Mouse (Mus musculus) MEL (cell line): ENCODE results near the gene Gusb. TPM values are rescaled to one million over a fixed set of nuclear protein-coding genes. Genes with fewer than 3 reads are reported as not detected.
A peak's percentile ranks its signal among the peaks of the same experiment; 100 is the strongest.

ENCODE experiments used
- DNase-seq: peaks from one replicate; pipeline ENCODE4 v3.0.0; 2011; ENCODE audit warnings: low read depth, low spot score
- H3K27ac ChIP-seq: 2 replicates; pipeline ENCODE4 v1.5.1; 2012; ENCODE audit warnings: low read depth, mild to moderate bottlenecking, control low read depth, low read length, moderate library complexity; ENCODE audit not compliant: control insufficient read depth
- H3K27me3 ChIP-seq, 2 experiments: fragments of 150-350 bp in 1 of 2; sonication (generic) in 1 of 2; 2 replicates each; pipeline ENCODE4 v1.6.1; 2012; ENCODE audit warnings: low read length in 2 of 2, mild to moderate bottlenecking in 2 of 2, improper control_type of control experiment in 1 of 2, moderate library complexity in 1 of 2; ENCODE audit not compliant: insufficient read depth in 2 of 2, control insufficient read depth in 1 of 2
- H3K36me3 ChIP-seq, 2 experiments: 2 replicates each; pipeline ENCODE4 v1.6.1; 2012 to 2014; ENCODE audit warnings: low read length in 2 of 2, improper control_type of control experiment in 1 of 2, inconsistent platforms in 1 of 2, mild to moderate bottlenecking in 1 of 2; ENCODE audit not compliant: insufficient read depth in 2 of 2, control insufficient read depth in 1 of 2
- H3K4me1 ChIP-seq, 2 experiments: fragments of 150-350 bp in 1 of 2; sonication (generic) in 1 of 2; 2 replicates each; pipeline ENCODE4 v1.6.1; 2012; ENCODE audit warnings: low read length in 2 of 2, improper control_type of control experiment in 1 of 2, mild to moderate bottlenecking in 1 of 2; ENCODE audit not compliant: insufficient read depth in 2 of 2, control insufficient read depth in 1 of 2
- H3K4me3 ChIP-seq, 2 experiments: fragments of 150-350 bp in 1 of 2; sonication (generic) in 1 of 2; 2 replicates each; pipeline ENCODE4 v1.5.1; 2012; ENCODE audit warnings: low read depth in 2 of 2, low read length in 2 of 2, mild to moderate bottlenecking in 2 of 2, moderate library complexity in 2 of 2, control low read depth in 1 of 2, improper control_type of control experiment in 1 of 2; ENCODE audit not compliant: control insufficient read depth in 1 of 2, insufficient read depth in 1 of 2
- H3K79me2 ChIP-seq: 2 replicates; pipeline ENCODE4 v1.6.1; 2012; ENCODE audit warnings: mild to moderate bottlenecking, low read length, moderate library complexity; ENCODE audit not compliant: control insufficient read depth, poor library complexity, insufficient read depth
- H3K9ac ChIP-seq: 2 replicates; pipeline ENCODE4 v1.6.1; 2012; ENCODE audit warnings: low read depth, mild to moderate bottlenecking, control low read depth, low read length, moderate library complexity; ENCODE audit not compliant: control insufficient read depth, poor library complexity, severe bottlenecking
- H3K9me3 ChIP-seq: fragments of 150-350 bp; sonication (generic); replicated peaks from 2 replicates; pipeline ENCODE4 v1.6.1; 2012; ENCODE audit warnings: mild to moderate bottlenecking, low read length, improper control_type of control experiment, moderate library complexity; ENCODE audit not compliant: insufficient read depth
- BHLHE40 ChIP-seq: IDR thresholded peaks from 2 replicates; pipeline ENCODE4 v1.6.1; 2012; ENCODE audit warnings: low read depth, mild to moderate bottlenecking, inconsistent platforms, low read length, improper control_type of control experiment, borderline replicate concordance
- CHD1 ChIP-seq: IDR thresholded peaks from 2 replicates; pipeline ENCODE4 v1.6.1; 2012; ENCODE audit warnings: low read depth, mild to moderate bottlenecking, inconsistent platforms, low read length, improper control_type of control experiment
- CHD2 ChIP-seq: IDR thresholded peaks from 2 replicates; pipeline ENCODE4 v1.6.1; 2011; ENCODE audit warnings: low read length, improper control_type of control experiment
- CTCF ChIP-seq, 3 experiments: IDR thresholded peaks in 2 of 3; conservative IDR thresholded peaks in 1 of 3; 2 replicates each; pipeline ENCODE4 v1.5.1; 2011 to 2012; ENCODE audit warnings: low read length in 3 of 3, low read depth in 2 of 3, mild to moderate bottlenecking in 2 of 3, improper control_type of control experiment in 1 of 3, inconsistent platforms in 1 of 3, mixed read lengths in 1 of 3, moderate library complexity in 1 of 3; ENCODE audit not compliant: control insufficient read depth in 1 of 3, insufficient read depth in 1 of 3, poor library complexity in 1 of 3, severe bottlenecking in 1 of 3
- E2F4 ChIP-seq: IDR thresholded peaks from 2 replicates; pipeline ENCODE4 v1.6.1; 2011; ENCODE audit warnings: low read depth, low read length, improper control_type of control experiment, borderline replicate concordance
- ELF1 ChIP-seq: IDR thresholded peaks from 2 replicates; pipeline ENCODE4 v1.6.1; 2014; ENCODE audit warnings: low read depth, mild to moderate bottlenecking, inconsistent platforms, low read length, improper control_type of control experiment, moderate library complexity
- ETS1 ChIP-seq: IDR thresholded peaks from 2 replicates; pipeline ENCODE4 v1.6.1; 2012; ENCODE audit warnings: low read depth, mild to moderate bottlenecking, inconsistent platforms, low read length, improper control_type of control experiment, moderate library complexity
- GABPA ChIP-seq: IDR thresholded peaks from 2 replicates; pipeline ENCODE4 v1.6.1; 2012; ENCODE audit warnings: low read depth, mild to moderate bottlenecking, inconsistent platforms, low read length, improper control_type of control experiment, moderate library complexity
- GATA1 ChIP-seq: IDR thresholded peaks from 2 replicates; pipeline ENCODE4 v1.6.1; 2011; ENCODE audit warnings: low read depth, low read length, improper control_type of control experiment
- JUND ChIP-seq: IDR thresholded peaks from 2 replicates; pipeline ENCODE4 v1.6.1; 2011; ENCODE audit warnings: low read depth, mild to moderate bottlenecking, improper control_type of control experiment, low read length
- KAT2A ChIP-seq: conservative IDR thresholded peaks from 2 replicates; pipeline ENCODE4 v1.6.1; 2012; ENCODE audit warnings: low read depth, low read length, improper control_type of control experiment, inconsistent platforms
- MAX ChIP-seq: IDR thresholded peaks from 2 replicates; pipeline ENCODE4 v1.6.1; 2011; ENCODE audit warnings: low read length, improper control_type of control experiment
- MAZ ChIP-seq: IDR thresholded peaks from 2 replicates; pipeline ENCODE4 v1.6.1; 2012; ENCODE audit warnings: low read depth, mild to moderate bottlenecking, inconsistent platforms, low read length, improper control_type of control experiment
- MEF2A ChIP-seq: IDR thresholded peaks from 2 replicates; pipeline ENCODE4 v1.6.1; 2014; ENCODE audit warnings: low read depth, mild to moderate bottlenecking, inconsistent platforms, low read length, improper control_type of control experiment; ENCODE audit not compliant: poor library complexity, insufficient replicate concordance, severe bottlenecking; ENCODE audit errors: extremely low read depth
- MYB ChIP-seq: IDR thresholded peaks from 2 replicates; pipeline ENCODE4 v1.6.1; 2011; ENCODE audit warnings: mild to moderate bottlenecking, low read depth, low read length, improper control_type of control experiment
- NELFE ChIP-seq: IDR thresholded peaks from 2 replicates; pipeline ENCODE4 v1.6.1; 2011; ENCODE audit warnings: low read depth, low read length, improper control_type of control experiment
- NRF1 ChIP-seq: IDR thresholded peaks from 2 replicates; pipeline ENCODE4 v1.6.1; 2014; ENCODE audit warnings: low read depth, mild to moderate bottlenecking, inconsistent platforms, low read length, improper control_type of control experiment, moderate library complexity; ENCODE audit not compliant: poor library complexity, insufficient read depth, severe bottlenecking
- POLR2A ChIP-seq, 2 experiments: IDR thresholded peaks; 2 replicates each; pipeline ENCODE4 v1.6.1; 2011 to 2012; ENCODE audit warnings: low read length in 2 of 2, mild to moderate bottlenecking in 2 of 2, control low read depth in 1 of 2, improper control_type of control experiment in 1 of 2, low read depth in 1 of 2, moderate library complexity in 1 of 2; ENCODE audit not compliant: control insufficient read depth in 1 of 2, insufficient read depth in 1 of 2, poor library complexity in 1 of 2
- POLR2AphosphoS2 ChIP-seq: IDR thresholded peaks from 2 replicates; pipeline ENCODE4 v1.6.1; 2011; ENCODE audit warnings: low read length, improper control_type of control experiment
- POLR2AphosphoS5 ChIP-seq: IDR thresholded peaks from 2 replicates; pipeline ENCODE4 v1.6.1; 2012; ENCODE audit warnings: low read depth, borderline replicate concordance, mild to moderate bottlenecking, inconsistent platforms, low read length, moderate library complexity, mixed read lengths
- RAD21 ChIP-seq: IDR thresholded peaks from 2 replicates; pipeline ENCODE4 v1.6.1; 2011; ENCODE audit warnings: mild to moderate bottlenecking, low read depth, low read length, improper control_type of control experiment
- RCOR1 ChIP-seq: IDR thresholded peaks from 2 replicates; pipeline ENCODE4 v1.6.1; 2012; ENCODE audit warnings: low read depth, mild to moderate bottlenecking, inconsistent platforms, low read length, improper control_type of control experiment
- SIN3A ChIP-seq: IDR thresholded peaks from 2 replicates; pipeline ENCODE4 v1.6.1; 2012; ENCODE audit warnings: low read length, improper control_type of control experiment, inconsistent platforms
- SMC3 ChIP-seq: IDR thresholded peaks from 2 replicates; pipeline ENCODE4 v1.6.1; 2011; ENCODE audit warnings: low read depth, low read length, improper control_type of control experiment
- TAL1 ChIP-seq: IDR thresholded peaks from 2 replicates; pipeline ENCODE4 v1.6.1; 2012; ENCODE audit warnings: mild to moderate bottlenecking, inconsistent platforms, low read length, moderate library complexity, mixed read lengths
- TBP ChIP-seq: IDR thresholded peaks from 2 replicates; pipeline ENCODE4 v1.8.0; 2011; ENCODE audit warnings: low read depth, low read length, improper control_type of control experiment
- TCF12 ChIP-seq: IDR thresholded peaks from 2 replicates; pipeline ENCODE4 v1.6.1; 2014; ENCODE audit warnings: low read depth, mild to moderate bottlenecking, inconsistent platforms, low read length, improper control_type of control experiment, moderate library complexity
- USF1 ChIP-seq: IDR thresholded peaks from 2 replicates; pipeline ENCODE4 v1.6.1; 2014; ENCODE audit warnings: low read depth, mild to moderate bottlenecking, inconsistent platforms, low read length, improper control_type of control experiment, moderate library complexity
- USF2 ChIP-seq, 2 experiments: IDR thresholded peaks; 2 replicates each; pipeline ENCODE4 v1.6.1; 2011 to 2012; ENCODE audit warnings: improper control_type of control experiment in 2 of 2, low read length in 2 of 2, borderline replicate concordance in 1 of 2, inconsistent platforms in 1 of 2, low read depth in 1 of 2, mild to moderate bottlenecking in 1 of 2; ENCODE audit not compliant: insufficient read depth in 1 of 2
- ZC3H11A ChIP-seq: IDR thresholded peaks from 2 replicates; pipeline ENCODE4 v1.6.1; 2012; ENCODE audit warnings: low read depth, mild to moderate bottlenecking, inconsistent platforms, low read length, improper control_type of control experiment
- ZKSCAN1 ChIP-seq: IDR thresholded peaks from 2 replicates; pipeline ENCODE4 v1.6.1; 2012; ENCODE audit warnings: low read depth, mild to moderate bottlenecking, inconsistent platforms, low read length, improper control_type of control experiment, moderate library complexity
- ZMIZ1 ChIP-seq: IDR thresholded peaks from 2 replicates; pipeline ENCODE4 v1.6.1; 2012; ENCODE audit warnings: low read depth, mild to moderate bottlenecking, inconsistent platforms, low read length, improper control_type of control experiment, moderate library complexity
- polyA plus RNA-seq, 2 experiments: library from polyadenylated mRNA; stranded (reverse) in 1 of 2; unstranded in 1 of 2; fragments of >175 nt in 1 of 2; fragments of >200 nt in 1 of 2; gene quantifications; 2 replicates each; pipeline versions ENCODE4 v1.2.1 to v1.2.4; 2012; ENCODE audit warnings: low replicate concordance in 2 of 2, low read depth in 1 of 2; ENCODE audit not compliant: insufficient read length in 2 of 2, insufficient read depth in 1 of 2, missing spikeins in 1 of 2
- total RNA-seq: library from RNA; depleted of rRNA; stranded (reverse); fragments of 300-350 nt; gene quantifications from 2 replicates; pipeline ENCODE4 v1.2.3, GENCODE M21; 2012

Gusb gene
- total and polyA plus RNA-seq, 3 experiments: 44.4 to 107 (median 54.2) TPM

DNA sequence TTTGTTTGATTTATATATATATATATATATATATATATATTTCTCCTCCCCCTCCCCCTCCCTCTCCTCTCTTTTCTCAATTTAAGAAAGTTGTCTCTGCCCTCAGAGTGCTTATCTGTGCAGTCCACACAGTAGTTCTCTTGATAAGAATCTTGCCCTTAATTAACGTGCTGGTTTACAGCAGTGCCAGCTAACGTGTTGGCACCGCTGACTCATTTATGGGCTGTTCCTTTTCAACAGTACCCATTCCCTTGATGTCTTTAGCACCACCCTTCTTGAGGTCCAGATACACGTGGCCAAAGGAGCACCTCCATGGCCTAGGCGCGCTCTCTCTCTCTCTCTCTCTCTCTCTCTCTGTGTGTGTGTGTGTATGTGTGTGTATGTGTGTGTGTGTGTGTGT, 47.1 kb downstream of the Gusb start (continued):
- TF ChIP-seq ZC3H11A: no peak
- peak; percentile 82 for TF ChIP-seq ETS1
- TF ChIP-seq CHD1: no peak
- no peak for TF ChIP-seq E2F4
- peak; percentile 87 for TF ChIP-seq GATA1
- TF ChIP-seq RCOR1: peak; percentile 40; the same call in 1 of the 2 replicates
- no peak for TF ChIP-seq ELF1
- TF ChIP-seq MAZ: no peak
- no peak for TF ChIP-seq USF1
- no peak for TF ChIP-seq SMC3
- no peak for TF ChIP-seq CHD2
- TF ChIP-seq POLR2AphosphoS2: no peak
- TF ChIP-seq TBP: no peak
- no peak for TF ChIP-seq POLR2A (IDR thresholded peaks at IDR 0.05; ENCODE audit: control insufficient read depth in 1 of 2, insufficient read depth in 1 of 2, low read depth in 1 of 2, low read length in 2 of 2, poor library complexity in 1 of 2)
- no peak; the same call in 1 of the 2 replicates for TF ChIP-seq TAL1

DNA sequence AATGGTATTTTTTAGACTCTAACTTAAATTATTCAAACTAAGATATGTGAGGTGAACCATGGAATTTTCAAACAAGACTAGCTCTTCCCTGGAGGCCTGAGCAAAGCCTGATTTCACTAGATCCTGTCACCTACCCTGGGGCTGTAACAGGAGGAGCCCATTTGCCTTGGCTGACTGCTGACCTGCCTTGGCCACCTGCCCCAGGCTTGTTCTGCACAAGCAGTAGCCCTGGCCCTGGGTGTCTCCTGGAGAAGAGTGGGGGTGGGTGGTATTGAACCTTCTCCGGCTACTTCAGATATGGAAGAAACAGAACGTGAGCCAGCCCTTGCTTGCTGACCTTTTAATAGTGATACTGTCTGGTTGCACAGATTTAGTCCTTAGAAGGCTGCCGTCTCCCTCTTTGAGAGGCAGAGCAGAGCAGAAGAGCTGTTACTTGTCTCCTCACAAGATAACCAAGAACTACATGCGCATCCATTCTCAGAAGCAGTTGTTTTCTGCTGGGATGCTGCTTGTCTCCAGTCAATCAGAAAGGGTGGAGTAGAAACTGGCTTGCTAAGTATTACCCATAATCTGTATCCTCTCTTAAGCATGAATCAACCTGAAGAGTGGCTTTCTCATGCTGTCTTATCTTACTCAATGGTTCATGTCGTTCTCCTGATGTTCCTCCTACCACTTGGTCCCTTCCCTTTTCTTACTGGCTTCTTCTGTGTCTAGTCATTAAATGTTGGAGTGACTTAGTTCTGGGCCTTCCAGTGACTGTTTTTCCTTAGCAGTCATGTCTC, 48.2 kb downstream of the Gusb start:
- peaks cover 22% of the 10 kb centered on the region in 2 experiments for H3K4me1 ChIP-seq
- peaks cover 3 to 40% of the 10 kb centered on the region in 2 experiments for H3K36me3 ChIP-seq
- DNase-seq: peak; percentile 80
- H3K4me3 ChIP-seq: no peak overlapping the region
- no peak overlapping the region for H3K9ac ChIP-seq
- H3K9me3 ChIP-seq: no peaks in the 10 kb centered on the region
- no peaks in the 10 kb centered on the region for H3K27me3 ChIP-seq
- H3K27ac ChIP-seq: peak overlapping the region; percentile 83
- H3K79me2 ChIP-seq: peaks cover 24% of the 10 kb centered on the region
- TF ChIP-seq MAX (peak; percentile 69), MYB (no peak), CHD1 (no peak), NRF1 (no peak), POLR2AphosphoS5 (no peak), JUND (no peak), GATA1 (peak; percentile 81), KAT2A (no peak), USF1 (no peak), ETS1 (peak; percentile 47; the same call in 1 of the 2 replicates), ZC3H11A (no peak), POLR2AphosphoS2 (no peak), RAD21 (no peak), BHLHE40 (0 out of 2 replicates have a peak, but pooled peaks have one; percentile 7), GABPA (no peak), NELFE (no peak), TCF12 (peak; percentile 54; the same call in 1 of the 2 replicates), USF2 (IDR thresholded peaks at IDR 0.05; ENCODE audit: borderline replicate concordance in 1 of 2, insufficient read depth in 1 of 2, low read depth in 1 of 2, low read length in 2 of 2) (no peak), TBP (no peak), RCOR1 (peak; percentile 78), ZMIZ1 (no peak), CTCF (IDR thresholded peaks at IDR 0.05 in 2 of 3, conservative IDR thresholded peaks at IDR 0.05 in 1 of 3; ENCODE audit: control insufficient read depth in 1 of 3, insufficient read depth in 1 of 3, low read depth in 2 of 3, low read length in 3 of 3, poor library complexity in 1 of 3, severe bottlenecking in 1 of 3) (no peak), ZKSCAN1 (no peak), MEF2A (no peak), ELF1 (no peak), SIN3A (peak; percentile 50), TAL1 (no peak)
